Mouse (Mus musculus): ENCODE results near the gene Tas2r106. TPM values are rescaled to one million over a fixed set of nuclear protein-coding genes. Genes with fewer than 3 reads are reported as not detected.
A peak's percentile ranks its signal among the peaks of the same experiment; 100 is the strongest.

Gene Tas2r106
- total RNA-seq (2017): not detected in 2 replicates

- no peak for ATAC-seq (replicated peaks; ENCODE audit: low read depth, poor library complexity, severe bottlenecking)
Observed at GRCm38 (mm10) chr6:131678786-131679185, at the start of gene Tas2r106. Gene Tas2r106 (minus strand): TSS chr6:131678886.

DNA sequence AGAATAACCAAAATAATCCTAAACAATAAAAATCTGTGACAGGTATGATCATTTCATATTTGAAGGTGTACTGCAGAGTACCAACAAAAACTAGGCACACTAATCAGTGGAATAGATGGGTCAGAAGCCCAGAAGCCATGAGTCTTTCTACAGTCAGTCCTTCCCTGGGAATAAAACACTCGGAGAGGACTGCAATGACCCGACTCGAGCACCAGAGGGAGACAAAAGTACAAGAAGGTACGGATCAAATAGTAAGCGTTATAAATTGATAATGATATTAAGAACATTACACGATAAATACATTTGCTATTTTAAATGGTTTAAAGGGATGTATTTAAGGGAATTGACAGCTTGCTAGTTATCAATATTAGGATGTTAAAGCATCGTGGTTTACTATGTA lies 34.1 kb upstream of the Tas2r106 start:
- ATAC-seq (replicated peaks; ENCODE audit: low read depth, poor library complexity, severe bottlenecking): peak; percentile 81

GRCm38 (mm10) chr6:131689963-131690362 lies 11.3 kb upstream of the Tas2r106 start, which contains the start of gene Tas2r114:
Gene Tas2r114 (minus strand): TSS chr6:131690063.
- no peak for ATAC-seq (replicated peaks; ENCODE audit: low read depth, poor library complexity, severe bottlenecking)

GRCm38 (mm10) chr6:131687395-131687794 lies 8.7 kb upstream of the Tas2r106 start, which contains the start of gene Tas2r105:
Gene Tas2r105 (minus strand): TSS chr6:131687495.
- ATAC-seq (replicated peaks; ENCODE audit: low read depth, poor library complexity, severe bottlenecking): no peak

- ATAC-seq (replicated peaks; ENCODE audit: low read depth, poor library complexity, severe bottlenecking): no peak
Observed at GRCm38 (mm10) chr6:131685644-131686043, 7.0 kb upstream of the Tas2r106 start, which contains the start of gene Tas2r104. Gene Tas2r104 (minus strand): TSS chr6:131685744.

GRCm38 (mm10) chr6:131660049-131660448 lies 18.6 kb downstream of the Tas2r106 start, which contains the start of gene Tas2r107:
Gene Tas2r107 (minus strand): TSS chr6:131660149.
- ATAC-seq (replicated peaks; ENCODE audit: low read depth, poor library complexity, severe bottlenecking): no peak

GRCm38 (mm10) chr6:131630812-131631211 lies 47.9 kb downstream of the Tas2r106 start, which contains the start of gene Tas2r130:
Gene Tas2r130 (minus strand): TSS chr6:131630912.
- ATAC-seq (replicated peaks; ENCODE audit: low read depth, poor library complexity, severe bottlenecking): no peak

Other genes starting within 250 kb of the Tas2r106 start
- gene 5430401F13Rik, start 192.5 kb downstream of the Tas2r106 start, total RNA-seq (2017): not detected in 2 replicates
- gene Gm6619, start 192.5 kb downstream of the Tas2r106 start, total RNA-seq (2017): not detected in 2 replicates
- gene Tas2r130, start 48.0 kb downstream of the Tas2r106 start, total RNA-seq (2017): not detected in 2 replicates
- not detected in 2 replicates for gene Tas2r107, start 18.7 kb downstream of the Tas2r106 start, total RNA-seq (2017)
- not detected in 2 replicates for gene Tas2r104, start 6.9 kb upstream of the Tas2r106 start, total RNA-seq (2017)
- not detected in 2 replicates for gene Tas2r105, start 8.6 kb upstream of the Tas2r106 start, total RNA-seq (2017)
- not detected in 2 replicates for gene Tas2r114, start 11.2 kb upstream of the Tas2r106 start, total RNA-seq (2017)